Mouse (Mus musculus) hindbrain, embryonic 11.5 days (tissue): ENCODE measurements at regions not wholly inside any gene's neighbourhood (a gene's known extent, or its start where the extent isn't known, plus 50 kb on each side); places are given as distances from the start of the nearest gene placed in this dataset.

Experiments
- ATAC-seq: fragments of 200-750 bp; cut with Nextera tagmentation; 2 replicates; pipeline ENCODE4 v1.8.0; 2017; ENCODE audit warnings: mild to moderate bottlenecking, moderate TSS enrichment, moderate library complexity; ENCODE audit not compliant: low FRiP score
- DNase-seq: peaks from one replicate; pipeline ENCODE4 v3.0.0-alpha.2; 2015; ENCODE audit warnings: low spot score
- H3K27ac ChIP-seq: fragments of 300-500 bp; sonication (generic); 2 replicates; pipeline ENCODE4 v1.5.1; 2014; ENCODE audit warnings: mild to moderate bottlenecking, low read depth, low read length
- H3K27me3 ChIP-seq: fragments of 300-500 bp; sonication (generic); 2 replicates; pipeline ENCODE4 v1.6.1; 2014; ENCODE audit warnings: mild to moderate bottlenecking, low read length, moderate library complexity, mixed read lengths; ENCODE audit not compliant: control insufficient read depth, insufficient read depth
- H3K36me3 ChIP-seq: fragments of 300-500 bp; sonication (generic); 2 replicates; pipeline ENCODE4 v1.6.1; 2014; ENCODE audit warnings: mild to moderate bottlenecking, low read length, moderate library complexity, mixed read lengths; ENCODE audit not compliant: control insufficient read depth, insufficient read depth
- H3K4me1 ChIP-seq: fragments of 300-500 bp; sonication (generic); replicated peaks from 2 replicates; pipeline ENCODE4 v1.6.1; 2014; ENCODE audit warnings: low read length, mixed read lengths; ENCODE audit not compliant: control insufficient read depth, insufficient read depth
- H3K4me2 ChIP-seq: fragments of 300-500 bp; sonication (generic); replicated peaks from 2 replicates; pipeline ENCODE4 v1.6.1; 2014; ENCODE audit warnings: mild to moderate bottlenecking, low read depth, low read length
- H3K4me3 ChIP-seq: fragments of 300-500 bp; sonication (generic); 2 replicates; pipeline ENCODE4 v1.5.1; 2014; ENCODE audit warnings: low read depth, low read length
- H3K9ac ChIP-seq: fragments of 300-500 bp; sonication (generic); 2 replicates; pipeline ENCODE4 v1.6.1; 2014; ENCODE audit warnings: low read depth, low read length
- H3K9me3 ChIP-seq: fragments of 300-500 bp; sonication (generic); 2 replicates; pipeline ENCODE4 v1.6.1; 2016; ENCODE audit warnings: low read length; ENCODE audit not compliant: control insufficient read depth
- WGBS: fragments of 180-500 bp; shearing (Covaris S2); extraction: QIAGEN DNeasy Blood & Tissue Kit; methylation state at CpG from one replicate; pipeline ENCODE4 v1.1.7; 2014; 5-methylcytosine and 5-hydroxymethylcytosine counted together

DNA sequence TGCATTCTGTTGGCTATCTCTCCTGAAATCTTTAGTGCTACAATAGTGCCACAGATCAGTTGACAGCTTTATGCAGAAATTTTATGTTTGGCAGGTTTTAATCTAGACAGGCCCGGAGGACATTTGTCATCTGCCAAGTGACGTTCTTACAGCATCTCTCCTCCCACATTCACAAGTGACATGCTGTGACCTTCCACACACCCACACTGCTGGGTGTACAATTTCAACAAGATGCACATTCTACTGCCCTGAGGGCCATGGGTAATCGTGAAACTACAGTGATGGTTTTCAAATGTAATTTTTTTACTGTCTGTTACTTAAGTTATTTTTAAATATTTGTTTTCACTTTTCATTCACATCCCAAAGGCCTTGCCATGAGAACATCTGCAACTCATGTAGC is 639.2 kb upstream of the Gm11114 start:
- WGBS: 62% methylated on average over 3 of the region's 3 CpGs

DNA sequence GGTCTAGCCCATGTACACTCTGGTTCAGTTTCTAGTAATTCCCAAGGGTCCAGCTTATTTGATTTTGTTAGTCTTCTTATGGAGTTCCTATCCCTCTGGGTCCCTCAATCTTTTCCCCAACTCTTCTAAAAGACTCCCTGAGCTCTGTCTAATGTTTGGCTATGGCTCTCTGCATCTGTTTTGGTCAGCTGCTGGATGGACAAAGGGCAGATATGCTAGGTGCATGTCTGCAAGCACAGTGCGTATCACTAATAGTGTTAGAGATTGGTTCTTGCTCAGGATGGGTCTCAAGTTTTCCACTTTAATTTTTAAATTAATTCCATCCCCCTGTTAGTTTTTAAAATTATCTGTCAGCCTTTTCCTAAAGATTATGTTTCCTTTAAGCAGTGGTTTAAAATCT is 634.2 kb upstream of the Gm11114 start:
- DNase-seq (no peak), ATAC-seq (no peak)
- Histone ChIP-seq H3K4me3 (no peak overlapping the region), H3K27ac (no peak overlapping the region), H3K36me3 (no peaks in the 10 kb centered on the region), H3K27me3 (no peaks in the 10 kb centered on the region), H3K9ac (no peak overlapping the region), H3K4me2 (no peak overlapping the region), H3K9me3 (no peaks in the 10 kb centered on the region), H3K4me1 (no peaks in the 10 kb centered on the region)
- WGBS: 90% methylated on average over 1 of the region's 1 CpGs

More for the DNA sequence above, 639.2 kb upstream of the Gm11114 start:
- Histone ChIP-seq H3K4me3 (no peak overlapping the region), H3K4me2 (no peak overlapping the region), H3K36me3 (no peaks in the 10 kb centered on the region), H3K4me1 (no peaks in the 10 kb centered on the region), H3K27ac (no peak overlapping the region), H3K27me3 (no peaks in the 10 kb centered on the region), H3K9me3 (no peaks in the 10 kb centered on the region), H3K9ac (no peak overlapping the region)
- no peak for DNase-seq
- no peak for ATAC-seq

DNA sequence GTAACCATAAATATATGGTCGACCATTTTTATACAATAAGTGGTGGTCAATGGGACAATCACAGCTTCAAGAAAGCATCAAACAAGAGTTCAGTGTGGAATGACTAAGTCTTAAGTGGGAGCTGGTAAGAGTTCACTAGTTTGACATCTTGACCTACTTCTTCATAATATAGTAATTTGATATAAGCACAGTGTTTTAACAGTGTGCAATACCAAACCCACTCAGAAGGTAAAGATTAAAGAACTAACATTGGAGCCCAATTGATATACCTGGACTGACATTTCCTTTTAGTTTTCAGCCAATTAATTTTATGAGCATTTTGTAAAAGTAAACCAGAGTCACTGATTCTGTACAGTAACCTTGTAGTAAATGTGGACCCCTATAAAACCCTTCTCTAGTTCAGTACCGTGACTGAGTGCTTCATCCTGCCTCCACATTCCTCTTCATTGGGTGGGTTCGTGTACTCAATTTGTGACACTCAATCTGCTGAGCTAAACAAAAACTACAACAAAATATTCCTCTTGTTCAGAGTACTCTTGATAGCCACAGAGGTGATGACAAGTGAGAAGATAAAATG is 593.9 kb upstream of the Gm11114 start:
- no peak for ATAC-seq
- no peak overlapping the region for H3K9ac ChIP-seq
- WGBS: 79% methylated on average over 3 of the region's 3 CpGs
- H3K4me2 ChIP-seq: no peak overlapping the region
- H3K4me1 ChIP-seq: no peaks in the 10 kb centered on the region
- no peaks in the 10 kb centered on the region for H3K27me3 ChIP-seq
- H3K4me3 ChIP-seq: no peak overlapping the region
- H3K9me3 ChIP-seq: no peaks in the 10 kb centered on the region
- DNase-seq: no peak
- H3K36me3 ChIP-seq: no peaks in the 10 kb centered on the region
- no peak overlapping the region for H3K27ac ChIP-seq

DNA sequence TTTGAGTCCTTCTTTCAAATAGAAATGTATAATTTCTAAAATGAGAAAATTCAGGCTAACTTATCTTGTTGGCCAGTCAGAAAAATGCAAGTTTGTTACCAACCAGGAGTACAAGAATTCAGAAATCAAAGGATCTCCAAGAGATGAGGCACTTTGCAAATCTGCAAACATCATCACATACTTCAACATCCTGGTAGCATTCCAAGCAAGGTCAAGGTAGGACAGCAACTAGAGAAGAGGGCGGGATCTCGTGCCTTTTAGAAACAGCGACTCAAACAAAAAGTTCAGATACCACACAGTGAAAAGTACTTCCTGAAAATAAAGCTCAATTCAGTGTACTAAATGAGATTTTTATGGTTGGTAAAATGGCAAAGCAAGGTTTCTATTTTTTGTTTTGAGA is 593.2 kb upstream of the Gm11114 start:
- Histone ChIP-seq H3K4me1 (no peaks in the 10 kb centered on the region), H3K4me2 (no peak overlapping the region), H3K27me3 (no peaks in the 10 kb centered on the region), H3K9me3 (no peaks in the 10 kb centered on the region), H3K36me3 (no peaks in the 10 kb centered on the region), H3K4me3 (no peak overlapping the region), H3K9ac (no peak overlapping the region), H3K27ac (no peak overlapping the region)
- ATAC-seq: no peak
- 84% methylated on average over 3 of the region's 3 CpGs for WGBS
- no peak for DNase-seq

DNA sequence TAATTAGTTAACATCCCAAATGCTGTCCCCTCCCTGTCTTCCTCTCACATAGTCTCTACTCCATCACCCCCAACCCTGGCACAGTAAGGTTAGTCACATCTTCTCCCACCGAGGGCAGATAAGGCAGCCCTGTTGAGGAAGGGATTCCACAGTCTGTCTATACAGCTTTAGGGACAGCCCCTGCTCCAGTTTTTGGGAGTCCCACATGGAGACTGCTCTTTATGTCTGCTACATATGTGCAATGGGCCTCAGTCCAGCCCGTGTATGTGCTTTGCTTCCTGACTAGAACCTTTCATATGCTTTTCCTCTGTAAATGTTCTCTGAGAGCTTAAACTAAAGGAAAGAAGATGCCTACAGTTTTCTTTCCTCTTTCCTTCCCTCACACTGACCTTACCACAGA is 592.1 kb upstream of the Gm11114 start:
- no peak overlapping the region for H3K9ac ChIP-seq
- no peaks in the 10 kb centered on the region for H3K27me3 ChIP-seq
- no peaks in the 10 kb centered on the region for H3K9me3 ChIP-seq
- DNase-seq (no peak), ATAC-seq (no peak)
- 84% methylated on average over 2 of the region's 2 CpGs for WGBS
- no peak overlapping the region for H3K4me2 ChIP-seq
- no peaks in the 10 kb centered on the region for H3K36me3 ChIP-seq
- no peaks in the 10 kb centered on the region for H3K4me1 ChIP-seq
- no peak overlapping the region for H3K4me3 ChIP-seq
- no peak overlapping the region for H3K27ac ChIP-seq

DNA sequence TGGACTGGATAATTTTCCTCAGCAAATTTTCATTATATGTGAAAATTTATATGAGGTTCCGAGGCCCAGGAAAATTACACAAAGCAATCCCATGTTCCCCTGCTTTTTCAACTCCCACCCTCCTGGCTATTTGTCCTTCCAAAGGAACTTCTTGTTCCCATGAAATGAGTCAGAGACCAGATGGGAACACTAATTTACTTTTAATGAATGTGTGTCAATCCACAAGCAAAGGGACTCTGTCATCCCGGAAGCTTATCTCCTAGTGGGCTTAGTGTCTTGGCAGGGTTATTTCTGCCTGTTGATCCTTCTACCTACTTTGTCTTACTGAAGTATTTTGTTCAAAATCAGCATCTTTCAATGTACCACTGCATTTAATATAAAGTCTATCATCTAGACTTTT is 573.3 kb upstream of the Gm11114 start:
- ATAC-seq (no peak), DNase-seq (no peak)
- Histone ChIP-seq H3K9me3 (no peaks in the 10 kb centered on the region), H3K4me3 (no peak overlapping the region), H3K9ac (no peak overlapping the region), H3K36me3 (no peaks in the 10 kb centered on the region), H3K27me3 (no peaks in the 10 kb centered on the region), H3K4me2 (no peak overlapping the region), H3K27ac (no peak overlapping the region), H3K4me1 (no peaks in the 10 kb centered on the region)
- 79% methylated on average over 2 of the region's 2 CpGs for WGBS

DNA sequence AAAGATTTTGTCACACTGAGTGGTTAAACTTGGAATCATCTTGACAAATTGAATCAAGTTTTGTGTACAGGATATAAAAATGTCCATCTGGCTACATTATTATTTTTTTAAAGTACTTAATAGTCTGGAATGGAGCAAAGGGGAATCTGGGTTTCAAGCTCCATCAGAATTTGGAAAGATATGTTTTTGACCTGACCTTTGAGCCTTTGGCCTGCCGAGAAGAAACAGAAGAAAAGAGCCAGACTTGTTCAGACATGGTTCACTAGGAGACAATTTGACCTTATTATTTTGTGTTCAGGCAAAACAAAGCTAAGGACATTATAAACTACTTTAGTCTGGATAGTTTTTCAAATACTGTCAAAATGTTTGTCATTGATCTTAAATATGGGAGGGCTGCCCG is 572.2 kb upstream of the Gm11114 start:
- H3K4me2 ChIP-seq: no peak overlapping the region
- H3K4me1 ChIP-seq: no peaks in the 10 kb centered on the region
- no peak for ATAC-seq
- no peaks in the 10 kb centered on the region for H3K27me3 ChIP-seq
- H3K9ac ChIP-seq: no peak overlapping the region
- WGBS: 67% methylated on average over 2 of the region's 2 CpGs
- H3K27ac ChIP-seq: no peak overlapping the region
- no peak for DNase-seq
- no peaks in the 10 kb centered on the region for H3K36me3 ChIP-seq
- H3K4me3 ChIP-seq: no peak overlapping the region
- H3K9me3 ChIP-seq: no peaks in the 10 kb centered on the region

DNA sequence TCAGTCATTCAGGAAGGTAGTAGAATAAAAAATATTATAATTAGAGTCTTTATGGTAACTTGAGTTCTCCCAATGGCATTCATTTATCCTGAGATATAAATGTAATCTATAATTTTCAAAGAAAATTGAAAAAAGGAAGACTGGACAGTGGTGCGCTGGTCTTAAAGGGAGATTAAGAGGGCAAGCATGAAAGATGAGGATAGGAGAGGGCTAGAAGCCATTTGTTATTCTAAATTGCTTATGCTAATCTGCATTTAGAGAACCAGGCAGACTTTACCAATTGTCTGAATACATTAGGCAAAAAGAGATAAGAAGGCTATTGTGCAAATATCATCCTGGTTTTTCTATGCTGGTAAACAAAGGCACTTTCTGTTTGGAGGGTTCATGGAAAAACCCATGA is 558.2 kb upstream of the Gm11114 start:
- Histone ChIP-seq H3K4me1 (no peaks in the 10 kb centered on the region), H3K36me3 (no peaks in the 10 kb centered on the region), H3K4me2 (no peak overlapping the region), H3K27me3 (no peaks in the 10 kb centered on the region), H3K4me3 (no peak overlapping the region), H3K27ac (no peak overlapping the region), H3K9ac (no peak overlapping the region), H3K9me3 (no peaks in the 10 kb centered on the region)
- ATAC-seq (no peak), DNase-seq (no peak)
- WGBS: 71% methylated on average over 1 of the region's 1 CpGs

DNA sequence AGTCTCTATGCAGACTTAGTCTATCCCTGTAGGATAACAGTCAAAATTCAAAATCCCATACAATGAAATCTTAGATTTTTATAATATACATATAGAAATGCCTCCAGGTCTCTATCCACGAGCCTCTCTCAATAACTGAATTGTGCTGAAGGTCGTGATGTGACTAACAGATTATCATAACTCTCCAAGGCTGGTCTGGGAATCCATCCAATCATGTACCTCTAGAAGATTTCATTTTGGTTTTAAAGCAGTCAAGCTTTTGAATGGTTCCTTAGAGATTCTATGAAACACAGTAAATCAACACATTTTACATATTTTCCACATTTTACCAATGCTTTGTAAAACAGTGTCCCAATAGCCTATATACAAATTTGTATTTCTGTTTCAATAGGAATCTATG is 557.7 kb upstream of the Gm11114 start:
- DNase-seq (no peak), ATAC-seq (no peak)
- Histone ChIP-seq H3K4me3 (no peak overlapping the region), H3K4me2 (no peak overlapping the region), H3K27me3 (no peaks in the 10 kb centered on the region), H3K9ac (no peak overlapping the region), H3K9me3 (no peaks in the 10 kb centered on the region), H3K36me3 (no peaks in the 10 kb centered on the region), H3K27ac (no peak overlapping the region), H3K4me1 (no peaks in the 10 kb centered on the region)
- 69% methylated on average over 2 of the region's 2 CpGs for WGBS
